Mouse (Mus musculus) neural tube, embryonic 15.5 days (tissue): ENCODE results near the gene Gnb2. TPM values are rescaled to one million over a fixed set of nuclear protein-coding genes. Genes with fewer than 3 reads are reported as not detected.
A peak's percentile ranks its signal among the peaks of the same experiment; 100 is the strongest.

Experiments used
- ATAC-seq: fragments of 200-750 bp; cut with Nextera tagmentation; 2 replicates; pipeline ENCODE4 v1.8.0; 2017; ENCODE audit warnings: mild to moderate bottlenecking, moderate TSS enrichment, moderate library complexity; ENCODE audit not compliant: low FRiP score
- H3K27ac ChIP-seq: fragments of 300-500 bp; sonication (generic); replicated peaks from 2 replicates; pipeline ENCODE4 v1.5.1; 2015; ENCODE audit warnings: mild to moderate bottlenecking, inconsistent platforms
- H3K27me3 ChIP-seq: fragments of 300-500 bp; sonication (generic); replicated peaks from 2 replicates; pipeline ENCODE4 v1.6.1; 2015; ENCODE audit warnings: inconsistent platforms
- H3K36me3 ChIP-seq: fragments of 300-500 bp; sonication (generic); 2 replicates; pipeline ENCODE4 v1.6.1; 2015; ENCODE audit warnings: inconsistent platforms
- H3K4me1 ChIP-seq: fragments of 300-500 bp; sonication (generic); 2 replicates; pipeline ENCODE4 v1.6.1; 2015; ENCODE audit warnings: inconsistent platforms
- H3K4me2 ChIP-seq: fragments of 300-500 bp; sonication (generic); 2 replicates; pipeline ENCODE4 v1.6.1; 2015; ENCODE audit warnings: inconsistent platforms, mild to moderate bottlenecking, moderate library complexity
- H3K4me3 ChIP-seq: fragments of 300-500 bp; sonication (generic); replicated peaks from 2 replicates; pipeline ENCODE4 v1.5.1; 2015; ENCODE audit warnings: mild to moderate bottlenecking, inconsistent platforms
- H3K9ac ChIP-seq: fragments of 300-500 bp; sonication (generic); replicated peaks from 2 replicates; pipeline ENCODE4 v1.6.1; 2015; ENCODE audit warnings: mild to moderate bottlenecking, inconsistent platforms
- H3K9me3 ChIP-seq: fragments of 300-500 bp; sonication (generic); replicated peaks from 2 replicates; pipeline ENCODE4 v1.6.1; 2016; ENCODE audit warnings: inconsistent platforms
- WGBS: fragments of 180-500 bp; shearing (Covaris S2); methylation state at CpG from one replicate; pipeline ENCODE4 v1.1.7; 2015; ENCODE audit warnings: mixed read lengths; 5-methylcytosine and 5-hydroxymethylcytosine counted together
- polyA plus RNA-seq: library from polyadenylated mRNA; unstranded; fragments of >200 nt; fragmentation: Nextera tagmentation; extraction: Ambion mirVana; gene quantifications from 2 replicates; pipeline ENCODE4 v1.2.1, GENCODE M21; 2015

Gnb2 gene
- 503 and 540 TPM in 2 replicates for polyA plus RNA-seq

GRCm38 (mm10) chr5:137533117-137533827 lies at the start of gene Gnb2, which contains the start of gene Epo:
Gnb2 (minus strand) TSS chr5:137533510.
Epo (minus strand) TSS chr5:137533242.
- Histone ChIP-seq H3K27ac (peak within 1 kb of the TSS; percentile 97), H3K9me3 (no peaks in the 10 kb centered on the region), H3K4me2 (peak within 1 kb of the TSS; percentile 83), H3K4me1 (peaks cover 28% of the 10 kb centered on the region), H3K36me3 (peaks cover 20% of the 10 kb centered on the region), H3K4me3 (peak within 1 kb of the TSS; percentile 88), H3K27me3 (no peaks in the 10 kb centered on the region), H3K9ac (peak within 1 kb of the TSS; percentile 97)
- ATAC-seq: peak; percentile 81
- under 1% methylated on average over 40 of the region's 40 CpGs for WGBS

GRCm38 (mm10) chr5:137582702-137583101 lies 49.4 kb upstream of the Gnb2 start:
- Histone ChIP-seq H3K4me3 (peak overlapping the region; percentile 42; the same call in 1 of the 2 replicates), H3K4me2 (peak overlapping the region; percentile 63), H3K9me3 (no peaks in the 10 kb centered on the region), H3K36me3 (no peaks in the 10 kb centered on the region), H3K27ac (peak overlapping the region; percentile 82), H3K4me1 (peaks cover 17% of the 10 kb centered on the region), H3K9ac (peak overlapping the region; percentile 48; the same call in 1 of the 2 replicates), H3K27me3 (no peaks in the 10 kb centered on the region)
- 48% methylated on average over 8 of the region's 8 CpGs for WGBS
- ATAC-seq: no peak

- Histone ChIP-seq H3K9me3 (no peaks in the 10 kb centered on the region), H3K4me2 (no peak overlapping the region), H3K9ac (no peak overlapping the region), H3K27ac (no peak overlapping the region), H3K4me3 (no peak overlapping the region), H3K36me3 (no peaks in the 10 kb centered on the region), H3K27me3 (no peaks in the 10 kb centered on the region), H3K4me1 (peaks cover 17% of the 10 kb centered on the region)
- 89% methylated on average over 6 of the region's 6 CpGs for WGBS
- no peak for ATAC-seq
Measured at GRCm38 (mm10) chr5:137580246-137580645, 46.9 kb upstream of the Gnb2 start.

GRCm38 (mm10) chr5:137574470-137574901 lies 41.2 kb upstream of the Gnb2 start:
- H3K4me2 ChIP-seq: peak overlapping the region; percentile 60
- no peaks in the 10 kb centered on the region for H3K9me3 ChIP-seq
- no peaks in the 10 kb centered on the region for H3K36me3 ChIP-seq
- H3K9ac ChIP-seq: peak overlapping the region; percentile 23; the same call in 1 of the 2 replicates
- no peaks in the 10 kb centered on the region for H3K27me3 ChIP-seq
- H3K4me3 ChIP-seq: peak overlapping the region; percentile 28
- 0 out of 2 replicates have a peak overlapping the region, but pooled peaks have one; percentile 18 for H3K27ac ChIP-seq
- no peak for ATAC-seq
- H3K4me1 ChIP-seq: peaks cover 8% of the 10 kb centered on the region; the same call in 1 of the 2 replicates
- WGBS: 10% methylated on average over 27 of the region's 27 CpGs

GRCm38 (mm10) chr5:137570691-137571586 lies 37.6 kb upstream of the Gnb2 start:
- peaks cover 8% of the 10 kb centered on the region; the same call in 1 of the 2 replicates for H3K4me1 ChIP-seq
- ATAC-seq: no peak
- H3K27me3 ChIP-seq: 0 out of 2 replicates have a peak, but pooled peaks cover 3% of the 10 kb centered on the region
- WGBS: 83% methylated on average over 17 of the region's 17 CpGs
- H3K27ac ChIP-seq: no peak overlapping the region
- H3K9ac ChIP-seq: no peak overlapping the region
- no peaks in the 10 kb centered on the region for H3K9me3 ChIP-seq
- H3K36me3 ChIP-seq: peaks cover 7% of the 10 kb centered on the region
- H3K4me2 ChIP-seq: no peak overlapping the region
- H3K4me3 ChIP-seq: no peak overlapping the region

GRCm38 (mm10) chr5:137570181-137570580 lies 36.9 kb upstream of the Gnb2 start:
- Histone ChIP-seq H3K9ac (no peak overlapping the region), H3K36me3 (peaks cover 11% of the 10 kb centered on the region), H3K4me3 (no peak overlapping the region), H3K27me3 (0 out of 2 replicates have a peak, but pooled peaks cover 3% of the 10 kb centered on the region), H3K4me1 (peaks cover 8% of the 10 kb centered on the region; the same call in 1 of the 2 replicates), H3K27ac (no peak overlapping the region), H3K9me3 (no peaks in the 10 kb centered on the region), H3K4me2 (no peak overlapping the region)
- ATAC-seq: no peak
- 54% methylated on average over 7 of the region's 7 CpGs for WGBS

- no peak for ATAC-seq
- Histone ChIP-seq H3K9ac (no peak within 1 kb of the TSS), H3K36me3 (peaks cover 16% of the 10 kb centered on the region), H3K4me3 (no peak within 1 kb of the TSS), H3K4me2 (no peak within 1 kb of the TSS), H3K9me3 (no peaks in the 10 kb centered on the region), H3K4me1 (peaks cover 7% of the 10 kb centered on the region; the same call in 1 of the 2 replicates), H3K27me3 (0 out of 2 replicates have a peak, but pooled peaks cover 3% of the 10 kb centered on the region), H3K27ac (no peak within 1 kb of the TSS)
- 28% methylated on average over 9 of the region's 9 CpGs for WGBS
Measured at GRCm38 (mm10) chr5:137569665-137570064, 36.4 kb upstream of the Gnb2 start, which contains the start of gene Tfr2. Tfr2 (plus strand) TSS chr5:137569840.

- no peak overlapping the region for H3K4me3 ChIP-seq
- WGBS: 78% methylated on average over 12 of the region's 12 CpGs
Measured at GRCm38 (mm10) chr5:137569031-137569430, 35.7 kb upstream of the Gnb2 start.

GRCm38 (mm10) chr5:137568223-137568798 lies 35.0 kb upstream of the Gnb2 start:
- H3K4me3 ChIP-seq: no peak overlapping the region
- no peak overlapping the region for H3K9ac ChIP-seq
- 0 out of 2 replicates have a peak, but pooled peaks cover 3% of the 10 kb centered on the region for H3K27me3 ChIP-seq
- H3K4me2 ChIP-seq: no peak overlapping the region
- H3K27ac ChIP-seq: no peak overlapping the region
- H3K36me3 ChIP-seq: peaks cover 19% of the 10 kb centered on the region
- ATAC-seq: no peak
- 83% methylated on average over 8 of the region's 8 CpGs for WGBS
- H3K4me1 ChIP-seq: no peaks in the 10 kb centered on the region
- no peaks in the 10 kb centered on the region for H3K9me3 ChIP-seq

More at GRCm38 (mm10) chr5:137569031-137569430, 35.7 kb upstream of the Gnb2 start:
- 0 out of 2 replicates have a peak, but pooled peaks cover under 1% of the 10 kb centered on the region for H3K4me1 ChIP-seq
- no peak for ATAC-seq
- H3K9ac ChIP-seq: no peak overlapping the region
- peaks cover 18% of the 10 kb centered on the region for H3K36me3 ChIP-seq
- no peak overlapping the region for H3K4me2 ChIP-seq
- H3K27me3 ChIP-seq: 0 out of 2 replicates have a peak, but pooled peaks cover 3% of the 10 kb centered on the region
- no peak overlapping the region for H3K27ac ChIP-seq
- no peaks in the 10 kb centered on the region for H3K9me3 ChIP-seq

GRCm38 (mm10) chr5:137566416-137566815 lies 33.1 kb upstream of the Gnb2 start:
- 97% methylated on average over 5 of the region's 5 CpGs for WGBS
- no peak for ATAC-seq
- no peak overlapping the region for H3K4me2 ChIP-seq
- H3K27me3 ChIP-seq: 0 out of 2 replicates have a peak, but pooled peaks cover 3% of the 10 kb centered on the region
- no peak overlapping the region for H3K27ac ChIP-seq
- no peak overlapping the region for H3K4me3 ChIP-seq
- no peaks in the 10 kb centered on the region for H3K4me1 ChIP-seq
- H3K9me3 ChIP-seq: no peaks in the 10 kb centered on the region
- no peak overlapping the region for H3K9ac ChIP-seq
- H3K36me3 ChIP-seq: peaks cover 22% of the 10 kb centered on the region

- 72% methylated on average over 6 of the region's 6 CpGs for WGBS
Measured at GRCm38 (mm10) chr5:137565744-137566143, 32.4 kb upstream of the Gnb2 start.

More at GRCm38 (mm10) chr5:137565744-137566143, 32.4 kb upstream of the Gnb2 start:
- peaks cover 22% of the 10 kb centered on the region for H3K36me3 ChIP-seq
- ATAC-seq: no peak
- no peak overlapping the region for H3K27ac ChIP-seq
- H3K9me3 ChIP-seq: no peaks in the 10 kb centered on the region
- no peak overlapping the region for H3K9ac ChIP-seq
- no peaks in the 10 kb centered on the region for H3K4me1 ChIP-seq
- H3K4me2 ChIP-seq: no peak overlapping the region
- no peak overlapping the region for H3K4me3 ChIP-seq
- H3K27me3 ChIP-seq: 0 out of 2 replicates have a peak, but pooled peaks cover 3% of the 10 kb centered on the region
